Mouse (Mus musculus): ENCODE data around the gene Nav1.

Gene Nav1

GRCm38 (mm10) chr1:135615715-135616641 lies 8.9 kb upstream of the Nav1 start:
- peak; percentile 66 for DNase-seq

GRCm38 (mm10) chr1:135609621-135610020 lies 2.5 kb upstream of the Nav1 start:
- DNase-seq: no peak

GRCm38 (mm10) chr1:135606355-135607015 lies 610 bp downstream of the Nav1 start:
- no peak for DNase-seq

GRCm38 (mm10) chr1:135605530-135605929 lies 1.6 kb downstream of the Nav1 start:
- no peak for DNase-seq

- no peak for DNase-seq
Observed at GRCm38 (mm10) chr1:135604361-135605052, 2.6 kb downstream of the Nav1 start.

GRCm38 (mm10) chr1:135603121-135603870 lies 3.8 kb downstream of the Nav1 start:
- no peak for DNase-seq

- DNase-seq: no peak
Observed at GRCm38 (mm10) chr1:135600023-135601005, 6.8 kb downstream of the Nav1 start.

GRCm38 (mm10) chr1:135598251-135598879 lies 8.7 kb downstream of the Nav1 start:
- DNase-seq: no peak

- DNase-seq: no peak
Observed at GRCm38 (mm10) chr1:135594279-135594903, 12.7 kb downstream of the Nav1 start.

GRCm38 (mm10) chr1:135593560-135594278 lies 13.4 kb downstream of the Nav1 start:
- no peak for DNase-seq

GRCm38 (mm10) chr1:135590776-135591175 lies 16.3 kb downstream of the Nav1 start:
- DNase-seq: no peak

- DNase-seq: no peak
Observed at GRCm38 (mm10) chr1:135588973-135589372, 18.1 kb downstream of the Nav1 start.

GRCm38 (mm10) chr1:135586903-135587302 lies 20.2 kb downstream of the Nav1 start:
- no peak for DNase-seq

- peak; percentile 70 for DNase-seq
Observed at GRCm38 (mm10) chr1:135585573-135585972, 21.5 kb downstream of the Nav1 start.

GRCm38 (mm10) chr1:135584587-135585541 lies 22.2 kb downstream of the Nav1 start:
- peak; percentile 80 for DNase-seq

GRCm38 (mm10) chr1:135583678-135584515 lies 23.2 kb downstream of the Nav1 start:
- DNase-seq: no peak

GRCm38 (mm10) chr1:135583081-135583677 lies 23.9 kb downstream of the Nav1 start:
- DNase-seq: peak; percentile 81

All from right cerebral cortex, postnatal 25 days (tissue).